Mouse (Mus musculus): Measurements from ENCODE around the gene Cfap58.

Gene Cfap58

GRCm38 (mm10) chr19:47937443-47938406 lies at the start of gene Cfap58:
Gene Cfap58, plus strand, starts transcription at chr19:47937675.
- peak; percentile 55 for DNase-seq

- DNase-seq: no peak
These were observed 49.4 kb upstream of the Cfap58 start for GRCm38 (mm10) chr19:47888037-47888436.

- DNase-seq: no peak
These were observed 46.9 kb upstream of the Cfap58 start for GRCm38 (mm10) chr19:47890489-47891130.

- DNase-seq: no peak
These were observed 45.7 kb upstream of the Cfap58 start for GRCm38 (mm10) chr19:47891562-47892312.

- no peak for DNase-seq
These were observed 44.4 kb upstream of the Cfap58 start for GRCm38 (mm10) chr19:47893092-47893491.

- DNase-seq: no peak
These were observed 38.9 kb upstream of the Cfap58 start for GRCm38 (mm10) chr19:47898472-47899079.

GRCm38 (mm10) chr19:47900012-47900411 lies 37.5 kb upstream of the Cfap58 start:
- DNase-seq: no peak

- no peak for DNase-seq
These were observed 36.9 kb upstream of the Cfap58 start for GRCm38 (mm10) chr19:47900558-47900957.

GRCm38 (mm10) chr19:47902316-47903201 lies 34.9 kb upstream of the Cfap58 start:
- no peak for DNase-seq

GRCm38 (mm10) chr19:47903679-47904078 lies 33.8 kb upstream of the Cfap58 start:
- no peak for DNase-seq

GRCm38 (mm10) chr19:47905081-47905480 lies 32.4 kb upstream of the Cfap58 start:
- DNase-seq: no peak

- no peak for DNase-seq
These were observed 31.9 kb upstream of the Cfap58 start for GRCm38 (mm10) chr19:47905603-47906002.

- DNase-seq: no peak
These were observed 29.9 kb upstream of the Cfap58 start for GRCm38 (mm10) chr19:47907596-47907995.

GRCm38 (mm10) chr19:47908961-47909371 lies 28.5 kb upstream of the Cfap58 start:
- no peak for DNase-seq

- DNase-seq: no peak
These were observed 27.9 kb upstream of the Cfap58 start for GRCm38 (mm10) chr19:47909387-47910116.

GRCm38 (mm10) chr19:47910117-47910618 lies 27.3 kb upstream of the Cfap58 start:
- DNase-seq: no peak

GRCm38 (mm10) chr19:47910751-47911150 lies 26.7 kb upstream of the Cfap58 start:
- no peak for DNase-seq

GRCm38 (mm10) chr19:47913344-47913743 lies 24.1 kb upstream of the Cfap58 start:
- no peak for DNase-seq

- no peak for DNase-seq
These were observed 23.3 kb upstream of the Cfap58 start for GRCm38 (mm10) chr19:47914191-47914590.

- no peak for DNase-seq
These were observed 22.2 kb upstream of the Cfap58 start for GRCm38 (mm10) chr19:47915251-47915650.

GRCm38 (mm10) chr19:47917396-47917795 lies 20.1 kb upstream of the Cfap58 start:
- DNase-seq: no peak
